Mouse (Mus musculus) spleen, adult 2 months (tissue): ENCODE measurements around the gene Glmp.

Experiments
- CTCF ChIP-seq: fragments of 200-500 bp; IDR thresholded peaks from 2 replicates; pipeline ENCODE4 v1.5.1; 2011; ENCODE audit warnings: mild to moderate bottlenecking, inconsistent platforms; ENCODE audit not compliant: insufficient read depth, insufficient read length, insufficient replicate concordance; ENCODE audit errors: extremely low read depth
- POLR2A ChIP-seq: fragments of 200-500 bp; IDR thresholded peaks from 2 replicates; pipeline ENCODE4 v1.6.1; 2011; ENCODE audit warnings: low read depth, low read length, inconsistent platforms

GRCm38 (mm10) chr3:88328956-88329355 lies 4.1 kb downstream of the Glmp start:
- no peak for TF ChIP-seq CTCF
- TF ChIP-seq POLR2A = no peak
